Comparison of ENCODE assay signal across 17 mouse cellular contexts in genomic region chr10:57812161-57812856, GRCm38 (mm10). TPM values are rescaled to one million over a fixed set of nuclear protein-coding genes. Genes with fewer than 3 reads are reported as not detected.
DNase-seq lines count a peak whose midpoint lies in the region.
"Had no signal": no experiment of that assay in that cellular context is flagged by ENCODE, and none has a peak within 500 bp of the region (broad histone marks: within the 10 kb centered on the region; RNA-seq: fewer than 3 reads in every experiment).

No protein-coding gene starts in this region.

- DNase-seq in heart, adult 11 months = peak; percentile 86
- no peak for DNase-seq in heart, adult 8-10 months (ENCODE audit: low spot score)
- DNase-seq in right cerebral cortex, adult 18-20 months = peak; percentile 68
- no peak for DNase-seq in right cerebral cortex, postnatal 10 days (ENCODE audit: low spot score in 2 of 2)
- DNase-seq in brain, adult 2 months (ENCODE audit: low read depth, low spot score) = peak; percentile 82
- peak; percentile 28 to 47 for DNase-seq in right cerebral cortex, postnatal 36 days (ENCODE audit: low spot score in 2 of 2)
- no peak for DNase-seq in spleen, adult 12 weeks (ENCODE audit: low spot score)
- DNase-seq: adrenal gland, adult 8-10 months; adrenal gland, postnatal 36 days; cerebellum, adult 11 months; cerebellum, adult 8-10 months; cerebellum, postnatal 14 days; embryo, embryonic 11 days; gastrocnemius, postnatal 10 days; heart, postnatal 10 days; heart, postnatal 4 days had no signal

RNA-seq across cellular contexts. Expression of gene Smpdl3a, which starts 18.2 kb away (rescaled TPM):
- 10 to 100 TPM; 62.0 to 66.1 (median 63.8) TPM for total RNA-seq in heart, adult 8-10 months (2022)

RNA-seq across cellular contexts. Expression of gene Fabp7, which starts 27.6 kb away (rescaled TPM):
- total RNA-seq in heart, adult 8-10 months (2022) = under 1 TPM in 1 of 4 experiments, not detected in 3; 0.34 TPM
- total RNA-seq: common myeloid progenitor, adult 5-6 weeks had no signal

Comparison
In these comparisons a context has a peak if more than half of its experiments do, and no peak if none do; other contexts are left out.
1. DNase-seq: peak in heart, adult 11 months (single experiment), right cerebral cortex, adult 18-20 months (single experiment), brain, adult 2 months (single experiment) and right cerebral cortex, postnatal 36 days (2 of 2); none in heart, adult 8-10 months (single experiment), right cerebral cortex, postnatal 10 days (0 of 2) and spleen, adult 12 weeks (single experiment).